Mouse (Mus musculus) MEL (cell line): ENCODE data around the gene Sdc3. TPM values are rescaled to one million over a fixed set of nuclear protein-coding genes. Genes with fewer than 3 reads are reported as not detected.

Experiments used
- DNase-seq: peaks from one replicate; pipeline ENCODE4 v3.0.0; 2011; ENCODE audit warnings: low read depth, low spot score
- H3K27ac ChIP-seq: 2 replicates; pipeline ENCODE4 v1.5.1; 2012; ENCODE audit warnings: low read depth, mild to moderate bottlenecking, control low read depth, low read length, moderate library complexity; ENCODE audit not compliant: control insufficient read depth
- H3K27me3 ChIP-seq, 2 experiments: fragments of 150-350 bp in 1 of 2; sonication (generic) in 1 of 2; 2 replicates each; pipeline ENCODE4 v1.6.1; 2012; ENCODE audit warnings: low read length in 2 of 2, mild to moderate bottlenecking in 2 of 2, improper control_type of control experiment in 1 of 2, moderate library complexity in 1 of 2; ENCODE audit not compliant: insufficient read depth in 2 of 2, control insufficient read depth in 1 of 2
- H3K36me3 ChIP-seq, 2 experiments: 2 replicates each; pipeline ENCODE4 v1.6.1; 2012 to 2014; ENCODE audit warnings: low read length in 2 of 2, improper control_type of control experiment in 1 of 2, inconsistent platforms in 1 of 2, mild to moderate bottlenecking in 1 of 2; ENCODE audit not compliant: insufficient read depth in 2 of 2, control insufficient read depth in 1 of 2
- H3K4me1 ChIP-seq, 2 experiments: fragments of 150-350 bp in 1 of 2; sonication (generic) in 1 of 2; 2 replicates each; pipeline ENCODE4 v1.6.1; 2012; ENCODE audit warnings: low read length in 2 of 2, improper control_type of control experiment in 1 of 2, mild to moderate bottlenecking in 1 of 2; ENCODE audit not compliant: insufficient read depth in 2 of 2, control insufficient read depth in 1 of 2
- H3K4me3 ChIP-seq, 2 experiments: fragments of 150-350 bp in 1 of 2; sonication (generic) in 1 of 2; 2 replicates each; pipeline ENCODE4 v1.5.1; 2012; ENCODE audit warnings: low read depth in 2 of 2, low read length in 2 of 2, mild to moderate bottlenecking in 2 of 2, moderate library complexity in 2 of 2, control low read depth in 1 of 2, improper control_type of control experiment in 1 of 2; ENCODE audit not compliant: control insufficient read depth in 1 of 2, insufficient read depth in 1 of 2
- H3K79me2 ChIP-seq: 2 replicates; pipeline ENCODE4 v1.6.1; 2012; ENCODE audit warnings: mild to moderate bottlenecking, low read length, moderate library complexity; ENCODE audit not compliant: control insufficient read depth, poor library complexity, insufficient read depth
- H3K9ac ChIP-seq: 2 replicates; pipeline ENCODE4 v1.6.1; 2012; ENCODE audit warnings: low read depth, mild to moderate bottlenecking, control low read depth, low read length, moderate library complexity; ENCODE audit not compliant: control insufficient read depth, poor library complexity, severe bottlenecking
- H3K9me3 ChIP-seq: fragments of 150-350 bp; sonication (generic); replicated peaks from 2 replicates; pipeline ENCODE4 v1.6.1; 2012; ENCODE audit warnings: mild to moderate bottlenecking, low read length, improper control_type of control experiment, moderate library complexity; ENCODE audit not compliant: insufficient read depth
- CTCF ChIP-seq, 3 experiments: IDR thresholded peaks in 2 of 3; conservative IDR thresholded peaks in 1 of 3; 2 replicates each; pipeline ENCODE4 v1.5.1; 2011 to 2012; ENCODE audit warnings: low read length in 3 of 3, low read depth in 2 of 3, mild to moderate bottlenecking in 2 of 3, improper control_type of control experiment in 1 of 3, inconsistent platforms in 1 of 3, mixed read lengths in 1 of 3, moderate library complexity in 1 of 3; ENCODE audit not compliant: control insufficient read depth in 1 of 3, insufficient read depth in 1 of 3, poor library complexity in 1 of 3, severe bottlenecking in 1 of 3
- E2F4 ChIP-seq: IDR thresholded peaks from 2 replicates; pipeline ENCODE4 v1.6.1; 2011; ENCODE audit warnings: low read depth, low read length, improper control_type of control experiment, borderline replicate concordance
- ELF1 ChIP-seq: IDR thresholded peaks from 2 replicates; pipeline ENCODE4 v1.6.1; 2014; ENCODE audit warnings: low read depth, mild to moderate bottlenecking, inconsistent platforms, low read length, improper control_type of control experiment, moderate library complexity
- EP300 ChIP-seq, 2 experiments: IDR thresholded peaks; 2 replicates each; pipeline ENCODE4 v1.6.1; 2011; ENCODE audit warnings: improper control_type of control experiment in 2 of 2, low read length in 2 of 2, low read depth in 1 of 2, mild to moderate bottlenecking in 1 of 2
- HCFC1 ChIP-seq: IDR thresholded peaks from 2 replicates; pipeline ENCODE4 v1.6.1; 2012; ENCODE audit warnings: low read depth, mild to moderate bottlenecking, inconsistent platforms, low read length, improper control_type of control experiment, moderate library complexity
- JUND ChIP-seq: IDR thresholded peaks from 2 replicates; pipeline ENCODE4 v1.6.1; 2011; ENCODE audit warnings: low read depth, mild to moderate bottlenecking, improper control_type of control experiment, low read length
- MAX ChIP-seq: IDR thresholded peaks from 2 replicates; pipeline ENCODE4 v1.6.1; 2011; ENCODE audit warnings: low read length, improper control_type of control experiment
- MAZ ChIP-seq: IDR thresholded peaks from 2 replicates; pipeline ENCODE4 v1.6.1; 2012; ENCODE audit warnings: low read depth, mild to moderate bottlenecking, inconsistent platforms, low read length, improper control_type of control experiment
- MEF2A ChIP-seq: IDR thresholded peaks from 2 replicates; pipeline ENCODE4 v1.6.1; 2014; ENCODE audit warnings: low read depth, mild to moderate bottlenecking, inconsistent platforms, low read length, improper control_type of control experiment; ENCODE audit not compliant: poor library complexity, insufficient replicate concordance, severe bottlenecking; ENCODE audit errors: extremely low read depth
- MYC ChIP-seq: IDR thresholded peaks from 2 replicates; pipeline ENCODE4 v1.6.1; 2011; ENCODE audit warnings: low read depth, mild to moderate bottlenecking, low read length, improper control_type of control experiment, moderate library complexity
- RAD21 ChIP-seq: IDR thresholded peaks from 2 replicates; pipeline ENCODE4 v1.6.1; 2011; ENCODE audit warnings: mild to moderate bottlenecking, low read depth, low read length, improper control_type of control experiment
- RCOR1 ChIP-seq: IDR thresholded peaks from 2 replicates; pipeline ENCODE4 v1.6.1; 2012; ENCODE audit warnings: low read depth, mild to moderate bottlenecking, inconsistent platforms, low read length, improper control_type of control experiment
- SIN3A ChIP-seq: IDR thresholded peaks from 2 replicates; pipeline ENCODE4 v1.6.1; 2012; ENCODE audit warnings: low read length, improper control_type of control experiment, inconsistent platforms
- TBP ChIP-seq: IDR thresholded peaks from 2 replicates; pipeline ENCODE4 v1.8.0; 2011; ENCODE audit warnings: low read depth, low read length, improper control_type of control experiment
- TCF12 ChIP-seq: IDR thresholded peaks from 2 replicates; pipeline ENCODE4 v1.6.1; 2014; ENCODE audit warnings: low read depth, mild to moderate bottlenecking, inconsistent platforms, low read length, improper control_type of control experiment, moderate library complexity
- USF2 ChIP-seq, 2 experiments: IDR thresholded peaks; 2 replicates each; pipeline ENCODE4 v1.6.1; 2011 to 2012; ENCODE audit warnings: improper control_type of control experiment in 2 of 2, low read length in 2 of 2, borderline replicate concordance in 1 of 2, inconsistent platforms in 1 of 2, low read depth in 1 of 2, mild to moderate bottlenecking in 1 of 2; ENCODE audit not compliant: insufficient read depth in 1 of 2
- ZKSCAN1 ChIP-seq: IDR thresholded peaks from 2 replicates; pipeline ENCODE4 v1.6.1; 2012; ENCODE audit warnings: low read depth, mild to moderate bottlenecking, inconsistent platforms, low read length, improper control_type of control experiment, moderate library complexity
- polyA plus RNA-seq, 2 experiments: library from polyadenylated mRNA; stranded (reverse) in 1 of 2; unstranded in 1 of 2; fragments of >175 nt in 1 of 2; fragments of >200 nt in 1 of 2; gene quantifications; 2 replicates each; pipeline versions ENCODE4 v1.2.1 to v1.2.4; 2012; ENCODE audit warnings: low replicate concordance in 2 of 2, low read depth in 1 of 2; ENCODE audit not compliant: insufficient read length in 2 of 2, insufficient read depth in 1 of 2, missing spikeins in 1 of 2
- total RNA-seq: library from RNA; depleted of rRNA; stranded (reverse); fragments of 300-350 nt; gene quantifications from 2 replicates; pipeline ENCODE4 v1.2.3, GENCODE M21; 2012

Gene Sdc3
- total and polyA plus RNA-seq, 3 experiments, result 0.46 to 6.7 TPM; not detected in 1

GRCm38 (mm10) chr4:130801198-130801597, 8.9 kb downstream of the Sdc3 start:
- no peaks in the 10 kb centered on the region for H3K27me3 ChIP-seq
- H3K4me1 ChIP-seq, result no peaks in the 10 kb centered on the region
- H3K9ac ChIP-seq, result no peak overlapping the region
- H3K4me3 ChIP-seq, result no peak overlapping the region
- no peaks in the 10 kb centered on the region for H3K79me2 ChIP-seq
- H3K27ac ChIP-seq, result no peak overlapping the region
- no peaks in the 10 kb centered on the region for H3K9me3 ChIP-seq
- no peak for DNase-seq
- TF ChIP-seq HCFC1 (no peak), JUND (no peak), ELF1 (no peak), MAX (no peak), MEF2A (no peak), TCF12 (no peak), E2F4 (no peak)
- TF ChIP-seq, all 39 proteins: peak for 0
- H3K36me3 ChIP-seq, result no peaks in the 10 kb centered on the region

DNA sequence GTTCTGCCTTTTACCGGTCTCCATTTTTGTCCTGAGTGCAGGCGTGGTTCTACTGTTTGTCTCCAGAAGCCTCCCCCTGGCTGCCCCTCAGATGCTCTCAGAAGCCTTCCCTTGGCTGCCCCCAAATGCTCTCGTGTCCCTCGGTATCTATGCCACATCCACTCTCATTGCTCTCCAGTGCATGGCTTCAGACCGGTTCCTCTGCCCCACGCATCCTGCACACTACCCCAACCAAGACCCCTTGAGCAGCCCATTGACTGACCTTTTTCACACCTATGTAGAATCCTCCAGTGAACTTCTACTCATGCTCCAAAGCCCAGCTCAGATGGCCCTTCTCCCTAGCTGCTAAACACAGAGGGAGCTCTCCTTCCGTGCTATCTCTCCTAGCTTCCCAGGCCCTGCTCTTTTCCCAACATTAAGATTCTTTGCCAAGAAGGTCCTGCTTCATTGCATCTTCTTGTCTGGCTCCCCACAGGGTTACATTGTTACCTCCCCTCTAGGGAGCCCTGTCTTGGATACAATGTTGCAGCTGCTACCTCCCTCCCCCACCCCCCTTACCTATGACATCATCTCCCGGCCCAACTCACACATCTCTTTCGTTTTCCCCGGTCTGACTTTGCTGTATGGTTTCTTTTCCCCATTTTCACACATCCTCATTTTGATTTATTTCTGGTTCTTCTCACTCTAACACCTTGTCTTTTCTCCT, 9.4 kb downstream of the Sdc3 start:
- no peaks in the 10 kb centered on the region for H3K27me3 ChIP-seq
- no peak for DNase-seq
- no peaks in the 10 kb centered on the region for H3K79me2 ChIP-seq
- no peak overlapping the region for H3K4me3 ChIP-seq
- no peaks in the 10 kb centered on the region for H3K36me3 ChIP-seq
- H3K27ac ChIP-seq, result no peak overlapping the region
- H3K9ac ChIP-seq, result no peak overlapping the region
- no peaks in the 10 kb centered on the region for H3K4me1 ChIP-seq
- H3K9me3 ChIP-seq, result no peaks in the 10 kb centered on the region
- TF ChIP-seq MAZ, result no peak
- no peak for TF ChIP-seq MYC
- TF ChIP-seq JUND, result no peak
- no peak for TF ChIP-seq CTCF (IDR thresholded peaks at IDR 0.05 in 2 of 3, conservative IDR thresholded peaks at IDR 0.05 in 1 of 3; ENCODE audit: control insufficient read depth in 1 of 3, insufficient read depth in 1 of 3, low read depth in 2 of 3, low read length in 3 of 3, poor library complexity in 1 of 3, severe bottlenecking in 1 of 3)
- no peak for TF ChIP-seq MAX
- no peak for TF ChIP-seq RCOR1
- TF ChIP-seq TBP, result no peak
- no peak for TF ChIP-seq SIN3A
- TF ChIP-seq ZKSCAN1, result no peak
- TF ChIP-seq USF2 (IDR thresholded peaks at IDR 0.05; ENCODE audit: borderline replicate concordance in 1 of 2, insufficient read depth in 1 of 2, low read depth in 1 of 2, low read length in 2 of 2), result no peak
- TF ChIP-seq RAD21, result no peak
- TF ChIP-seq EP300 (IDR thresholded peaks at IDR 0.05; ENCODE audit: low read depth in 1 of 2, low read length in 2 of 2), result no peak
